Mouse (Mus musculus): Measurements from ENCODE around the gene Shkbp1. TPM values are rescaled to one million over a fixed set of nuclear protein-coding genes. Genes with fewer than 3 reads are reported as not detected.
A peak's percentile ranks its signal among the peaks of the same experiment; 100 is the strongest.

The Shkbp1 gene
- total RNA-seq, 1 experiment, result 28.8 TPM

- peaks cover 8 to 28% of the 10 kb centered on the region in 2 experiments; a peak in 3 of 4 replicates for H3K4me1 ChIP-seq (ENCODE audit: control insufficient read depth in 2 of 2, insufficient read depth in 2 of 2, low read length in 2 of 2, poor library complexity in 1 of 2)
- in situ Hi-C loops (cut with MboI; ENCODE audit: low sequenced_read_pairs in 2 of 2, unreplicated experiment in 2 of 2), result no loop called here
- H3K27ac ChIP-seq (ENCODE audit: insufficient read depth, low read depth, low read length, poor library complexity, severe bottlenecking), result peak overlapping the region; percentile 93
- DNase-seq (ENCODE audit: low read depth, low spot score), result no peak
- H3K9ac ChIP-seq (ENCODE audit: insufficient read depth, low read depth, low read length, poor library complexity, severe bottlenecking), result no peak overlapping the region
- TF ChIP-seq HCFC1 (IDR thresholded peaks at IDR 0.05; ENCODE audit: borderline replicate concordance, insufficient read depth, low read length) (no peak), ZC3H11A (IDR thresholded peaks at IDR 0.05; ENCODE audit: borderline replicate concordance, low read depth, low read length) (no peak), MAFK (IDR thresholded peaks at IDR 0.05; ENCODE audit: insufficient read depth, low read depth, low read length) (no peak), CHD2 (IDR thresholded peaks at IDR 0.05; ENCODE audit: low read depth, low read length) (no peak), ZNF384 (IDR thresholded peaks at IDR 0.05; ENCODE audit: low read depth, low read length) (no peak)
- H3K36me3 ChIP-seq (ENCODE audit: control insufficient read depth, insufficient read depth, low read length, poor library complexity, severe bottlenecking), result no peaks in the 10 kb centered on the region; the same call in 1 of the 2 replicates
- no peak overlapping the region for H3K4me3 ChIP-seq (ENCODE audit: insufficient read depth in 1 of 2, low read depth in 1 of 2, low read length in 2 of 2, poor library complexity in 1 of 2, severe bottlenecking in 1 of 2)
- no peaks in the 10 kb centered on the region for H3K9me3 ChIP-seq (ENCODE audit: control insufficient read depth, insufficient read depth, low read depth, low read length)
These were observed 25.7 kb upstream of the Shkbp1 start for GRCm38 (mm10) chr7:27381560-27381959.

GRCm38 (mm10) chr7:27381009-27381408 is 25.2 kb upstream of the Shkbp1 start:
- DNase-seq (ENCODE audit: low read depth, low spot score), result no peak
- Histone ChIP-seq H3K9ac (ENCODE audit: insufficient read depth, low read depth, low read length, poor library complexity, severe bottlenecking) (no peak overlapping the region), H3K36me3 (ENCODE audit: control insufficient read depth, insufficient read depth, low read length, poor library complexity, severe bottlenecking) (no peaks in the 10 kb centered on the region; the same call in 1 of the 2 replicates), H3K4me1 (ENCODE audit: control insufficient read depth in 2 of 2, insufficient read depth in 2 of 2, low read length in 2 of 2, poor library complexity in 1 of 2) (peaks cover 8 to 28% of the 10 kb centered on the region in 2 experiments; a peak in 3 of 4 replicates), H3K4me3 (ENCODE audit: insufficient read depth in 1 of 2, low read depth in 1 of 2, low read length in 2 of 2, poor library complexity in 1 of 2, severe bottlenecking in 1 of 2) (no peak overlapping the region), H3K27ac (ENCODE audit: insufficient read depth, low read depth, low read length, poor library complexity, severe bottlenecking) (peak overlapping the region; percentile 93; the same call in 1 of the 2 replicates), H3K9me3 (ENCODE audit: control insufficient read depth, insufficient read depth, low read depth, low read length) (no peaks in the 10 kb centered on the region)
- in situ Hi-C loops (cut with MboI; ENCODE audit: low sequenced_read_pairs in 2 of 2, unreplicated experiment in 2 of 2), result no loop called here
- TF ChIP-seq ZC3H11A (IDR thresholded peaks at IDR 0.05; ENCODE audit: borderline replicate concordance, low read depth, low read length) (no peak), ZNF384 (IDR thresholded peaks at IDR 0.05; ENCODE audit: low read depth, low read length) (no peak), MAFK (IDR thresholded peaks at IDR 0.05; ENCODE audit: insufficient read depth, low read depth, low read length) (no peak), CHD2 (IDR thresholded peaks at IDR 0.05; ENCODE audit: low read depth, low read length) (no peak)

GRCm38 (mm10) chr7:27379836-27380235 is 24.0 kb upstream of the Shkbp1 start:
- in situ Hi-C loops (cut with MboI; ENCODE audit: low sequenced_read_pairs in 2 of 2, unreplicated experiment in 2 of 2), result no loop called here
- no peak overlapping the region for H3K27ac ChIP-seq (ENCODE audit: insufficient read depth, low read depth, low read length, poor library complexity, severe bottlenecking)
- DNase-seq (ENCODE audit: low read depth, low spot score), result no peak

GRCm38 (mm10) chr7:27378431-27378830 is 22.6 kb upstream of the Shkbp1 start:
- H3K9me3 ChIP-seq (ENCODE audit: control insufficient read depth, insufficient read depth, low read depth, low read length), result no peaks in the 10 kb centered on the region
- H3K36me3 ChIP-seq (ENCODE audit: control insufficient read depth, insufficient read depth, low read length, poor library complexity, severe bottlenecking), result no peaks in the 10 kb centered on the region; the same call in 1 of the 2 replicates
- peaks cover 4 to 18% of the 10 kb centered on the region in 2 experiments; a peak in 3 of 4 replicates for H3K4me1 ChIP-seq (ENCODE audit: control insufficient read depth in 2 of 2, insufficient read depth in 2 of 2, low read length in 2 of 2, poor library complexity in 1 of 2)
- in situ Hi-C loops (cut with MboI; ENCODE audit: low sequenced_read_pairs in 2 of 2, unreplicated experiment in 2 of 2), result no loop called here
- TF ChIP-seq ZC3H11A (IDR thresholded peaks at IDR 0.05; ENCODE audit: borderline replicate concordance, low read depth, low read length) (no peak), CHD2 (IDR thresholded peaks at IDR 0.05; ENCODE audit: low read depth, low read length) (no peak), ZNF384 (IDR thresholded peaks at IDR 0.05; ENCODE audit: low read depth, low read length) (no peak), MAFK (IDR thresholded peaks at IDR 0.05; ENCODE audit: insufficient read depth, low read depth, low read length) (no peak)
- no peak overlapping the region for H3K4me3 ChIP-seq (ENCODE audit: insufficient read depth in 1 of 2, low read depth in 1 of 2, low read length in 2 of 2, poor library complexity in 1 of 2, severe bottlenecking in 1 of 2)
- no peak overlapping the region for H3K27ac ChIP-seq (ENCODE audit: insufficient read depth, low read depth, low read length, poor library complexity, severe bottlenecking)
- H3K9ac ChIP-seq (ENCODE audit: insufficient read depth, low read depth, low read length, poor library complexity, severe bottlenecking), result peak overlapping the region; percentile 7; the same call in 1 of the 2 replicates
- no peak for DNase-seq (ENCODE audit: low read depth, low spot score)

More at GRCm38 (mm10) chr7:27379836-27380235, 24.0 kb upstream of the Shkbp1 start:
- no peak for TF ChIP-seq MAFK (IDR thresholded peaks at IDR 0.05; ENCODE audit: insufficient read depth, low read depth, low read length)
- TF ChIP-seq HCFC1 (IDR thresholded peaks at IDR 0.05; ENCODE audit: borderline replicate concordance, insufficient read depth, low read length), result no peak
- TF ChIP-seq ZNF384 (IDR thresholded peaks at IDR 0.05; ENCODE audit: low read depth, low read length), result no peak
- no peak for TF ChIP-seq CHD2 (IDR thresholded peaks at IDR 0.05; ENCODE audit: low read depth, low read length)
- TF ChIP-seq ZC3H11A (IDR thresholded peaks at IDR 0.05; ENCODE audit: borderline replicate concordance, low read depth, low read length), result no peak
- no peaks in the 10 kb centered on the region; the same call in 1 of the 2 replicates for H3K36me3 ChIP-seq (ENCODE audit: control insufficient read depth, insufficient read depth, low read length, poor library complexity, severe bottlenecking)
- H3K9me3 ChIP-seq (ENCODE audit: control insufficient read depth, insufficient read depth, low read depth, low read length), result no peaks in the 10 kb centered on the region
- H3K9ac ChIP-seq (ENCODE audit: insufficient read depth, low read depth, low read length, poor library complexity, severe bottlenecking), result no peak overlapping the region
- peaks cover 8 to 23% of the 10 kb centered on the region in 2 experiments; a peak in 3 of 4 replicates for H3K4me1 ChIP-seq (ENCODE audit: control insufficient read depth in 2 of 2, insufficient read depth in 2 of 2, low read length in 2 of 2, poor library complexity in 1 of 2)
- H3K4me3 ChIP-seq (ENCODE audit: insufficient read depth in 1 of 2, low read depth in 1 of 2, low read length in 2 of 2, poor library complexity in 1 of 2, severe bottlenecking in 1 of 2), result no peak overlapping the region

Data from ES-E14 (cell line).